Mouse (Mus musculus): ENCODE results near the gene 1700020N15Rik. TPM values are rescaled to one million over a fixed set of nuclear protein-coding genes. Genes with fewer than 3 reads are reported as not detected.
"Not testable (repeated sequence)": the region's sequence is repeated elsewhere in the genome, so short reads cannot be mapped to it uniquely, and the experiment has no call there.

1700020N15Rik gene
- polyA plus RNA-seq (2012) = not detected in 2 replicates

DNA sequence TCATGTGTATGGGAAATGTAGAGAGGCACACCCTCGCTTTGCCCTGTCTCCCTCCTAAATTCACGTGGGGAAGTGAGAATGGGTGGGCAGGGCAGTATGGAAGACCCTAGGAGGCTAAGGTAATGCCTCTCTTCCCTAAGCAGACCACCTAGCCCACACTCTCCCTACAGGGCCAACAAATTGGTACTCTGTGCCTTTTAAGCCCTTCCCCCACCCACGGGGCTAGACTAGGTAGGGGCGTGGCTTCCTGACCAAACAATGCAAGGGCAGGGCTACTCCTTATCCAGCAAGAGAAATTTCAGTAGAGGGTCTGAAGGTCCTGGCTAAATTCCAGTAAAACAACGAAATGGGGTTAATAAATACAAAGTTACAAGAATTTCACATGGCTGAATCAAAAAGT lies at the start of gene 1700020N15Rik:
1700020N15Rik (plus strand) TSS at position 301 of the 400 bp plus-strand sequence.
- not testable (repeated sequence) for H3K27me3 ChIP-seq (ENCODE audit: control insufficient read depth); H3K4me1 ChIP-seq (ENCODE audit: control insufficient read depth); H3K36me3 ChIP-seq (ENCODE audit: control insufficient read depth); H3K9me3 ChIP-seq (ENCODE audit: control insufficient read depth, low read length); H3K4me3 ChIP-seq (replicated peaks)

DNA sequence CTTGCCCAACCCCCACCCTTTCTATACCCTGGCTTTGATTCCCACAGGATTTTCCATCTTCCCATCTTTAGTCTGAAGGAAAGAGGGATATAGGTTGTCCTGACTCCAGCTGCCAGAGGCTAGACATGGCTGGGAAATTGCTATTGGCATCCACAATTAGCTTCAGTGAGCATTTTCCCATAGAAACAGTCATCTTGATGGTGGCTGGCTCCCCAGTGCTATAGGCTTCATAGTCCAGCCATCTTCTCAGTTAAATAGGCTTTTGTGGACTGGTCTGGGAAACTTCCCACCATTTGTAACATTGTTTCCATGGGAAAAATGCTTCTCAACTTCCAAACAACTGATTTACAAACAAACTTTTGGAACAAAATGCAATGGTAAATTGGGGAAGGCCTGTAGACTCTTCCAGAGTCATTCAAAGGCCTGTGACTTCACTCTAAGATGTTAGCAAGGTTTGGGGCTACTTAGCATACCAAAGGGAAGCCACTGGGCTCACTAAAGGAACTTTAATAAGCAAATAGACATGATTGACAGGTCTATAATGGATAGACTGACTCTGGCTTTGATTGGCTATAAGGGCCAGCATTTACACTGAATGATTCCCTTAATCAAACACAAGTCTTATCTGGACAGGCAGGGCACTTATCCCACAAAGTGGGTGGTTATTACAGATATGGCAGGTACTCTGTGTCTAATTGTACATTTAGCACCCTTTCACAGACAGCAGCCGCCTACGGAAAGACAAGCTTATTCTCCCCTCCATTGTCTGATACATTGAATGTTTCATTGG lies 31.9 kb downstream of the 1700020N15Rik start:
- H3K4me1 ChIP-seq (ENCODE audit: control insufficient read depth) = no peaks in the 10 kb centered on the region
- no peak overlapping the region for H3K4me3 ChIP-seq (replicated peaks)
- H3K27me3 ChIP-seq (ENCODE audit: control insufficient read depth) = no peaks in the 10 kb centered on the region
- no peak for TF ChIP-seq TAL1 (IDR thresholded peaks at IDR 0.05; ENCODE audit: low read length)
- no peak for TF ChIP-seq GATA1 (IDR thresholded peaks at IDR 0.05; ENCODE audit: low read length)
- no peaks in the 10 kb centered on the region for H3K36me3 ChIP-seq (ENCODE audit: control insufficient read depth)
- no peaks in the 10 kb centered on the region for H3K9me3 ChIP-seq (ENCODE audit: control insufficient read depth, low read length)

Measured in erythroblast, embryonic 14.5 days (primary cell).